Mouse (Mus musculus) thymus, adult 2 months (tissue): ENCODE measurements around the gene Sgk1.

ENCODE experiments used
- CTCF ChIP-seq: fragments of 200-500 bp; IDR thresholded peaks from 2 replicates; pipeline ENCODE4 v1.5.1; 2012; ENCODE audit warnings: mild to moderate bottlenecking, control low read depth, low read length, moderate library complexity, borderline replicate concordance; ENCODE audit not compliant: control insufficient read depth, poor library complexity, insufficient read depth; ENCODE audit errors: extremely low read depth
- POLR2A ChIP-seq: fragments of 200-500 bp; IDR thresholded peaks from 2 replicates; pipeline ENCODE4 v1.6.1; 2012; ENCODE audit warnings: mild to moderate bottlenecking, low read length, control low read depth, moderate library complexity; ENCODE audit not compliant: control insufficient read depth, poor library complexity, insufficient read depth; ENCODE audit errors: extremely low read depth

- no peak for TF ChIP-seq CTCF
- TF ChIP-seq POLR2A, result no peak
Measured at GRCm38 (mm10) chr10:21973676-21974075, 91.7 kb downstream of the Sgk1 start.
